Mouse (Mus musculus) intestine, postnatal 0 days (tissue): ENCODE data around the gene Mvb12b. TPM values are rescaled to one million over a fixed set of nuclear protein-coding genes. Genes with fewer than 3 reads are reported as not detected.
A peak's percentile ranks its signal among the peaks of the same experiment; 100 is the strongest.

ENCODE experiments used
- ATAC-seq: fragments of 200-750 bp; cut with Nextera tagmentation; 2 replicates; pipeline ENCODE4 v1.8.0; 2017; ENCODE audit warnings: mild to moderate bottlenecking, moderate TSS enrichment, moderate library complexity
- H3K27ac ChIP-seq: fragments of 300-500 bp; sonication (generic); 2 replicates; pipeline ENCODE4 v1.5.1; 2014; ENCODE audit warnings: mild to moderate bottlenecking, low read depth, low read length, moderate library complexity
- H3K27me3 ChIP-seq: fragments of 300-500 bp; sonication (generic); replicated peaks from 2 replicates; pipeline ENCODE4 v1.6.1; 2014; ENCODE audit warnings: low read length, mixed read lengths; ENCODE audit not compliant: control insufficient read depth, insufficient read depth
- H3K36me3 ChIP-seq: fragments of 300-500 bp; sonication (generic); 2 replicates; pipeline ENCODE4 v1.6.1; 2014; ENCODE audit warnings: mild to moderate bottlenecking, moderate library complexity; ENCODE audit not compliant: control insufficient read depth, insufficient read depth
- H3K4me1 ChIP-seq: fragments of 300-500 bp; sonication (generic); replicated peaks from 2 replicates; pipeline ENCODE4 v1.6.1; 2014; ENCODE audit warnings: antibody characterized with exemption, low read length, mixed read lengths; ENCODE audit not compliant: control insufficient read depth, insufficient read depth
- H3K4me2 ChIP-seq: fragments of 300-500 bp; sonication (generic); replicated peaks from 2 replicates; pipeline ENCODE4 v1.6.1; 2014; ENCODE audit warnings: low read depth, mild to moderate bottlenecking, moderate library complexity
- H3K4me3 ChIP-seq: fragments of 300-500 bp; sonication (generic); 2 replicates; pipeline ENCODE4 v1.5.1; 2014; ENCODE audit warnings: low read depth, low read length
- H3K9ac ChIP-seq: fragments of 300-500 bp; sonication (generic); 2 replicates; pipeline ENCODE4 v1.6.1; 2014; ENCODE audit warnings: mild to moderate bottlenecking, low read depth, low read length
- H3K9me3 ChIP-seq: fragments of 300-500 bp; sonication (generic); 2 replicates; pipeline ENCODE4 v1.6.1; 2016; ENCODE audit warnings: mixed run types; ENCODE audit not compliant: control insufficient read depth
- CTCF ChIP-seq: sonication (generic); IDR thresholded peaks from 2 replicates; pipeline ENCODE4 v1.5.1; 2016; ENCODE audit warnings: low read depth, mild to moderate bottlenecking, control low read depth, antibody characterized with exemption, moderate library complexity
- WGBS: fragments of 180-500 bp; shearing (Covaris S2); extraction: QIAGEN DNeasy Blood & Tissue Kit; methylation state at CpG from one replicate; pipeline ENCODE4 v1.1.7; 2014; 5-methylcytosine and 5-hydroxymethylcytosine counted together
- polyA plus RNA-seq: library from polyadenylated mRNA; unstranded; fragments of >200 nt; fragmentation: Nextera tagmentation; extraction: Ambion mirVana; gene quantifications from 2 replicates; pipeline ENCODE4 v1.2.1, GENCODE M21; 2015

Gene Mvb12b
- polyA plus RNA-seq, 1 experiment from 2014 or later: 6.7 TPM

DNA sequence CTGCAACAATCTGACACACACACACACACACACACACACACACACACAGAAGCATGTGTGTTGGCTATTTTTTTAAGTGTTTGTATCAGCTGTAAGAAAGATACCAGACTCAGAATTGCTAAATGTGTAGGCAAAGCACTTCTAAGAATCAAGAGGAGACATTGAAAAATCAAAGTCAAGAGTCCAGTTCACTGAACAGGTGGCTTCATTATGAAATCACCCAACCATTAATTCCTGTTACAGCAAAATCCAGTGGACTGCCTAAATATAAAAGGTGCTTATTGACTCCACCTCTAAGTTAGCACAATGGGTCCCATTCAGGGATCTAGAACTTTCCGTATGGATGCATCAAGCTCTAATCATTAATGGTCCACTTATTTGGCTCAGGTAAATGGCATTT, 103.0 kb downstream of the Mvb12b start:
- Histone ChIP-seq H3K4me2 (no peak overlapping the region), H3K27ac (no peak overlapping the region), H3K36me3 (no peaks in the 10 kb centered on the region), H3K9ac (no peak overlapping the region), H3K9me3 (no peaks in the 10 kb centered on the region), H3K4me3 (no peak overlapping the region), H3K4me1 (no peaks in the 10 kb centered on the region), H3K27me3 (no peaks in the 10 kb centered on the region)
- TF ChIP-seq CTCF: no peak
- no peak for ATAC-seq
- WGBS: 93% methylated on average over 1 of the region's 1 CpGs

DNA sequence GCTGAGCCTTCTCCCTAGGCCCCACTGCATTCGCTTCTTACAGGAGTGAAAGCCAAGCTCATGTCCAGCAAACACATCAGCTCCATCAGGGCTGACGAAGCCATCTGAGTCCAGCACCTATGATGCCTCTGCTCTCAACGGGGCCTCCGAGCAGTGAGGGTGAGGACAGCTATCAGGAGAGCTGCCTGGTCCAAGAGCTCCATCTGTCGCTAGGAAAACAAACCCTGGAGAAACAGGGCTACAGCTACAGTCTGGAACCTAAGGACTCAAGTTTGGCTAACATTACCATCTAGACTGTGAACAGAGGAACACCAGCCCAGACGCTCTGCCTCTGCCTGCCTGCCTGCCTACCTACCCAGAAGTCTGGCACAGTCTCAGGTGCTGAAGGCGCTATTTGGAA, 104.3 kb downstream of the Mvb12b start:
- Histone ChIP-seq H3K36me3 (no peaks in the 10 kb centered on the region), H3K4me2 (no peak overlapping the region), H3K4me1 (no peaks in the 10 kb centered on the region), H3K27ac (no peak overlapping the region), H3K27me3 (no peaks in the 10 kb centered on the region), H3K4me3 (no peak overlapping the region), H3K9me3 (peaks cover under 1% of the 10 kb centered on the region), H3K9ac (no peak overlapping the region)
- 0 out of 2 replicates have a peak, but pooled peaks have one; percentile 6 for TF ChIP-seq CTCF
- 88% methylated on average over 7 of the region's 7 CpGs for WGBS
- no peak for ATAC-seq

DNA sequence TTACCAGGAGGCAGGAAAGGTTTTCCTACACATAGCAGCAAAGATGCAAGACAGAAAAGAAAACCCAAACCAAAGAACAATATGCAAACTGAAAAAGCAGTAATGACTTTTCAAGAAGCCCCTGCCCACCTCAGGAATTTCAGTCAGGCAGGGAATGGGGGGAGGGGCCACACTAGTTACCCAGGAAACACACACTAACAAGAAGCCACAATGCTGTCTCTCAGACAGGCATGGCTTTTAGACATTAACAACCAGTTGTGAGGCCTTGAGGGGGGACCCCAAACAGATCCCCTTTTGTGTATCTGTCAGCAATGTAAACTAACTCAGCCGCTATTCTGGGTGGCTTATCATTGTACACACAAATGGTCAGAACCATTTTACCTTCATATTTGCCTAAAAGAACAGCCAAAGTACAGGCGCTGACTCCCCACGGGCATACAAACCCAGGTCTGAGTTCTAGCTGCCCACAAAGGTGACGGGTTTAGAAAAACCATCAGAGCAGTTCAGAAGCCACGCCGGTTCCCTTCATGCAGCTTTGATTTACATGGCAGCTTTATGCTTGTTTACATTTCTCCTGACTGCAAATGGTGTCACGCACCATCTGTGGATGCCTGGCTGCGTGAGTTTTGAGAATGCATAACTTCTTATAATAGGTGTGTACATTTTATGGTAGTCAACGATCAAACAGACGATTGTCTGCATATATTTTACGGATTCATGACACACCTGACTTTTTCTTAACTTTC, 105.9 kb downstream of the Mvb12b start:
- Histone ChIP-seq H3K4me1 (no peaks in the 10 kb centered on the region), H3K4me2 (no peak overlapping the region)
- WGBS: 28% methylated on average over 11 of the region's 11 CpGs

DNA sequence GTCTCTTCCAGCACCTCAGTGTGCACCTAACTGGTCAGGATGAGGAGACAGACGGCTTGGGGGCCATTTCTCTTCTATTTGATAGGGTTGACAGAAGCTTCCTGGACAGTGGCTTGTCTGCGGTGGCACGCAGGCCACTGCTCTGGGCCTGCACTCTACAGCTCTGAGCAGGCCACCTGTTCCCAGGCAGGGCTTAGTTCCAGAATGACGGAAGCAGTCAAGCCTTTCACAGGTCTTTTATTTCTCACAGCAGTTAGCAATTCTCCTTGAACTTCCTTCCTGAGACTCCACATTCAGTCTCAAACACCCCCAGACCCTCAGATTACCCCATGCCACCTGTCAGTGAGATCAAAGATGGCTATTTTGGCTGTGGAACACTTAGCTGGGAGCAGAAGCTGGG, 109.3 kb downstream of the Mvb12b start:
- TF ChIP-seq CTCF: no peak
- no peak for ATAC-seq
- Histone ChIP-seq H3K27me3 (no peaks in the 10 kb centered on the region), H3K4me3 (no peak overlapping the region), H3K9me3 (peaks cover 11% of the 10 kb centered on the region), H3K36me3 (peaks cover 6% of the 10 kb centered on the region; the same call in 1 of the 2 replicates), H3K4me1 (no peaks in the 10 kb centered on the region), H3K27ac (no peak overlapping the region), H3K4me2 (no peak overlapping the region), H3K9ac (no peak overlapping the region)
- 95% methylated on average over 4 of the region's 4 CpGs for WGBS

More for the DNA sequence above, 105.9 kb downstream of the Mvb12b start:
- Histone ChIP-seq H3K9ac (no peak overlapping the region), H3K36me3 (peaks cover 6% of the 10 kb centered on the region; the same call in 1 of the 2 replicates), H3K27me3 (no peaks in the 10 kb centered on the region), H3K4me3 (no peak overlapping the region), H3K27ac (no peak overlapping the region), H3K9me3 (peaks cover 11% of the 10 kb centered on the region)
- no peak for ATAC-seq
- TF ChIP-seq CTCF: no peak

DNA sequence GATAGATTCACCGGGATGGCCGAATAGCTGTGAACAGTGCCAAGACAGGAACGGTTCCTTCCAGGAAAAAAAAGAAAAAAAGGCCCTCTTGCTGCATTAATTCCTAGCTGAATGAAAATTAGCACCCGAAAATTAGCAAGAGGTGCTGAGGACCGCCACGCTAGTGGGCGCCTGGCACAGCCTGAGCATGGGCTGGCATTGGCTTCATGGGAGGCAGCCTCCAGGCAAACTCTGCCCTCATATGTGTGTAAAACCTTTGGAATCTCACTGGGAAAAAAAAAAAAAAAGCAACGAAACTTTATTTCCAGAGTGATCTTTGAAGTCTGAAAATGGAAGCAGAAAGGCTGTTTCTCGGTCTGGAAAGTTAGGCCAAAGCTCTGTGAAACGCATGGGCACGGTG, 110.7 kb downstream of the Mvb12b start:
- Histone ChIP-seq H3K9ac (no peak overlapping the region), H3K36me3 (peaks cover 6% of the 10 kb centered on the region; the same call in 1 of the 2 replicates), H3K27me3 (no peaks in the 10 kb centered on the region), H3K9me3 (peaks cover 11% of the 10 kb centered on the region), H3K4me3 (no peak overlapping the region), H3K27ac (no peak overlapping the region), H3K4me2 (no peak overlapping the region), H3K4me1 (no peaks in the 10 kb centered on the region)
- 94% methylated on average over 11 of the region's 11 CpGs for WGBS
- no peak for ATAC-seq
- TF ChIP-seq CTCF: no peak

DNA sequence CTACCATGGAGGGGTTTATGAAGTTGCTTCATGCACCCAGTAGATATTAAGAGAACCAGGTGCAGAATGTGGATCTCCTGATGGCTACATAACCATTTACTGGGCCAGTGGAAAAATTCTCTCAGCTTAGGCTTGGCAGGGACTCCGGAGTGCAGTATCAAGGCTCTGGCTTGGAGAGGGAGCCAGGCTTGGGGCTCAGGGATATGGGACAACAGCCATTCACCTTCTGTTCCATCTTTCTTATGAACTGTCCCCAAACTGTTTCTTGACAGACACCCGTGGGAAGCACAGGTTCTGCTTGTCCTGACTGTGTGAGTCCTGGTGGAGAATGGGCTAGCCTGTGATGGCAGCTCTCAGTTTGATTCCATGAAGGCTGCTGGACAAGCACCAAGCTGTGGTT, 112.9 kb downstream of the Mvb12b start:
- Histone ChIP-seq H3K4me2 (no peak overlapping the region), H3K4me3 (no peak overlapping the region), H3K4me1 (no peaks in the 10 kb centered on the region), H3K27ac (no peak overlapping the region), H3K36me3 (peaks cover 6% of the 10 kb centered on the region; the same call in 1 of the 2 replicates), H3K9me3 (peaks cover 11% of the 10 kb centered on the region), H3K27me3 (no peaks in the 10 kb centered on the region), H3K9ac (no peak overlapping the region)
- no peak for ATAC-seq
- WGBS: 82% methylated on average over 2 of the region's 2 CpGs
- no peak for TF ChIP-seq CTCF
